Mouse (Mus musculus) spleen, adult 2 months (tissue): ENCODE measurements around the gene Fam196b.

Experiments used
- CTCF ChIP-seq: fragments of 200-500 bp; IDR thresholded peaks from 2 replicates; pipeline ENCODE4 v1.5.1; 2011; ENCODE audit warnings: mild to moderate bottlenecking, inconsistent platforms; ENCODE audit not compliant: insufficient read depth, insufficient read length, insufficient replicate concordance; ENCODE audit errors: extremely low read depth
- POLR2A ChIP-seq: fragments of 200-500 bp; IDR thresholded peaks from 2 replicates; pipeline ENCODE4 v1.6.1; 2011; ENCODE audit warnings: low read depth, low read length, inconsistent platforms

- TF ChIP-seq CTCF, result no peak
- no peak for TF ChIP-seq POLR2A
Observed at GRCm38 (mm10) chr11:34395802-34396201, 81.2 kb downstream of the Fam196b start.
